Mouse (Mus musculus) liver, embryonic 13.5 days (tissue): ENCODE measurements around the gene Smc4. TPM values are rescaled to one million over a fixed set of nuclear protein-coding genes. Genes with fewer than 3 reads are reported as not detected.
A peak's percentile ranks its signal among the peaks of the same experiment; 100 is the strongest.

Source experiments
- ATAC-seq: fragments of 200-750 bp; cut with Nextera tagmentation; 2 replicates; pipeline ENCODE4 v1.8.0; 2017; ENCODE audit warnings: low read depth, mild to moderate bottlenecking, moderate number of reproducible peaks, moderate library complexity
- DNase-seq: peaks from one replicate; pipeline ENCODE4 v3.0.0; 2022
- H3K27ac ChIP-seq: fragments of 300-500 bp; sonication (generic); 2 replicates; pipeline ENCODE4 v1.5.1; 2015; ENCODE audit warnings: moderate library complexity, mild to moderate bottlenecking, inconsistent platforms
- H3K27me3 ChIP-seq: fragments of 300-500 bp; sonication (generic); 2 replicates; pipeline ENCODE4 v1.6.1; 2015; ENCODE audit warnings: mild to moderate bottlenecking, inconsistent platforms
- H3K36me3 ChIP-seq: fragments of 300-500 bp; sonication (generic); 2 replicates; pipeline ENCODE4 v1.6.1; 2015; ENCODE audit warnings: mild to moderate bottlenecking, inconsistent platforms
- H3K4me1 ChIP-seq: fragments of 300-500 bp; sonication (generic); replicated peaks from 2 replicates; pipeline ENCODE4 v1.6.1; 2015; ENCODE audit warnings: inconsistent platforms
- H3K4me2 ChIP-seq: fragments of 300-500 bp; sonication (generic); 2 replicates; pipeline ENCODE4 v1.6.1; 2015; ENCODE audit warnings: inconsistent platforms, mild to moderate bottlenecking, moderate library complexity
- H3K4me3 ChIP-seq: fragments of 300-500 bp; sonication (generic); replicated peaks from 2 replicates; pipeline ENCODE4 v1.5.1; 2015; ENCODE audit warnings: mild to moderate bottlenecking, inconsistent platforms
- H3K9ac ChIP-seq: fragments of 300-500 bp; sonication (generic); 2 replicates; pipeline ENCODE4 v1.6.1; 2015; ENCODE audit warnings: mild to moderate bottlenecking, inconsistent platforms
- H3K9me3 ChIP-seq: fragments of 300-500 bp; sonication (generic); replicated peaks from 2 replicates; pipeline ENCODE4 v1.6.1; 2016; ENCODE audit warnings: inconsistent platforms
- WGBS: fragments of 180-500 bp; shearing (Covaris S2); methylation state at CpG from one replicate; pipeline ENCODE4 v1.1.7; 2015; ENCODE audit not compliant: insufficient replicate concordance; 5-methylcytosine and 5-hydroxymethylcytosine counted together
- polyA plus RNA-seq: library from polyadenylated mRNA; unstranded; fragments of >200 nt; fragmentation: Nextera tagmentation; extraction: Ambion mirVana; gene quantifications from 2 replicates; pipeline ENCODE4 v1.2.1, GENCODE M21; 2015

Smc4 gene
- polyA plus RNA-seq, 1 experiment from 2014 or later, result 166 TPM

GRCm38 (mm10) chr3:69020285-69020684 lies 15.7 kb downstream of the Smc4 start:
- 91% methylated on average over 2 of the region's 2 CpGs for WGBS
- ATAC-seq, result 0 out of 2 replicates have a peak, but pooled peaks have one; percentile 56
- peak; percentile 31 for DNase-seq
- Histone ChIP-seq H3K9me3 (no peaks in the 10 kb centered on the region), H3K27me3 (no peaks in the 10 kb centered on the region), H3K4me3 (no peak overlapping the region), H3K4me1 (no peaks in the 10 kb centered on the region), H3K4me2 (no peak overlapping the region), H3K27ac (no peak overlapping the region), H3K36me3 (peaks cover 87% of the 10 kb centered on the region), H3K9ac (no peak overlapping the region)

DNA sequence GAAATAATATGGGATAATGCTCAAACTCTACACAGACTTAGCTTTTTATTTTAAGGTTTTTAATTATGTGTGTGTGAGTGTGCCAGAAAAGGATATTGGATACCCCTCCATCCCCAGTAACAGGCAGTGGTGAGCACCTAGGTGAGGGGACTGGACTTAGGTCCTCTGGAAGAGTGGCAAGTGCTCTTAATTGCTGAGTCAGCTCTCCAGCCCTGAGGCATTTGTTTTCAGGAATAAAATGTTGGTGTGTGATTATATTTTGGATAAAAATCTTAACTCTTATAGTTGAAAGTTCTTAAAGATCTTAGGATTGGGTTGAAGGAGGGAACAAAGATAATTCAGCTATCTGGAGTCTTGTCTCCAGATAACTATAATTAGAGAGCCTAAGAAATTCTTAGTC lies 16.2 kb downstream of the Smc4 start:
- H3K9me3 ChIP-seq, result no peaks in the 10 kb centered on the region
- no peaks in the 10 kb centered on the region for H3K27me3 ChIP-seq
- H3K4me2 ChIP-seq, result no peak overlapping the region
- H3K4me1 ChIP-seq, result no peaks in the 10 kb centered on the region
- peaks cover 88% of the 10 kb centered on the region for H3K36me3 ChIP-seq
- no peak overlapping the region for H3K4me3 ChIP-seq
- DNase-seq, result no peak
- no peak for ATAC-seq
- no peak overlapping the region for H3K27ac ChIP-seq
- no peak overlapping the region for H3K9ac ChIP-seq

GRCm38 (mm10) chr3:69026133-69026783 lies 21.7 kb downstream of the Smc4 start:
- H3K27me3 ChIP-seq, result no peaks in the 10 kb centered on the region
- ATAC-seq (0 out of 2 replicates have a peak, but pooled peaks have one; percentile 50), DNase-seq (no peak)
- H3K4me2 ChIP-seq, result no peak overlapping the region
- H3K4me1 ChIP-seq, result no peaks in the 10 kb centered on the region
- H3K36me3 ChIP-seq, result peaks cover 84% of the 10 kb centered on the region
- H3K4me3 ChIP-seq, result no peak overlapping the region
- no peak overlapping the region for H3K27ac ChIP-seq
- 72% methylated on average over 1 of the region's 1 CpGs for WGBS
- no peak overlapping the region for H3K9ac ChIP-seq
- no peaks in the 10 kb centered on the region for H3K9me3 ChIP-seq

- Histone ChIP-seq H3K9ac (peak overlapping the region; percentile 66), H3K36me3 (peaks cover 65% of the 10 kb centered on the region), H3K4me1 (peaks cover 31% of the 10 kb centered on the region), H3K4me3 (peak overlapping the region; percentile 60), H3K27me3 (no peaks in the 10 kb centered on the region), H3K27ac (peak overlapping the region; percentile 74), H3K4me2 (peak overlapping the region; percentile 71), H3K9me3 (no peaks in the 10 kb centered on the region)
- 81% methylated on average over 2 of the region's 2 CpGs for WGBS
- no peak for ATAC-seq
- no peak for DNase-seq
Measured at GRCm38 (mm10) chr3:69040105-69040504, 35.6 kb downstream of the Smc4 start.

DNA sequence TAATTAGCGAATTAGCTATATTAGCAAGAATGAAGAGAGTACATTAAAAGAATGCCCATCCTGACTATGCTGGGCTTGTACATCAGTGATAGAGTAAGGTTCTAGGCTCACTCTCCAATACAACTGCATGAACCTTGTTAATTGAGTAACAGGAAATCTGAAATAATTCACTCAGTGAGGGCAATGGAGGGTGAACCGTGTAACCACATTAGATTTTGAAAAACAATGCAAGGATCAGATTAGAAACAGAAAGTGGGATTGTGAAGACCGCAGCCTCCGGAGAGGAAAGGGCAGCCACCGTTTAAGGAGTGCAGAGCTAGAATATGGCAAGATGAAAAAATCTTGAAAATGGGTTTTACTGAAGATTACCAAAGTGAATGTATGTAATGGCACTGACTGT lies 36.8 kb downstream of the Smc4 start:
- Histone ChIP-seq H3K36me3 (peaks cover 55% of the 10 kb centered on the region), H3K9me3 (no peaks in the 10 kb centered on the region), H3K9ac (peak overlapping the region; percentile 66), H3K4me2 (peak overlapping the region; percentile 71), H3K4me3 (peak overlapping the region; percentile 60), H3K4me1 (peaks cover 39% of the 10 kb centered on the region), H3K27me3 (no peaks in the 10 kb centered on the region), H3K27ac (peak overlapping the region; percentile 48)
- WGBS, result 48% methylated on average over 5 of the region's 5 CpGs
- ATAC-seq (no peak), DNase-seq (no peak)

DNA sequence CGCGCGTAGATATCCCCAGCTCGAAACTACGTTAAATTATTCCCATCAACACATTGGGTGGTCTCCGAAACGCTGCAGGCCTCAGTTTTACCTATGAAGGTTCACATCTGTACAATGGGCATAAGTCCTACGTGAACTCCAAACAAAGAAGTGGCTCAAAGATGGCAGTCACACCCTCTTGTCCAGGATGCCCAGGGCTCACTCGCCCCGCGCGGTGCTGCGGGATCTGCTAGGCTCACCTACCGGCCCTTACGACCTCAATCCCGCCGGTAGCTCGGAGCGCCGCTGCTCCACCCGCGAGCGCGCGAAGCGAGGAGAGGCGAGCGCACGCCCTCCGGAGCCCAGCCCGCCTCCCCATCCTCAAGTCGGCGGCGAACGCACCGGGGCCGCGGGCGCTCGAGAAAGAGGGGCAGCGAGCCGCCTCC lies 39.6 kb downstream of the Smc4 start:
- Histone ChIP-seq H3K36me3 (peaks cover 33% of the 10 kb centered on the region), H3K4me3 (peak overlapping the region; percentile 93), H3K9me3 (no peaks in the 10 kb centered on the region), H3K4me1 (peaks cover 50% of the 10 kb centered on the region), H3K9ac (peak overlapping the region; percentile 98), H3K27me3 (no peaks in the 10 kb centered on the region), H3K27ac (peak overlapping the region; percentile 97), H3K4me2 (peak overlapping the region; percentile 77)
- under 1% methylated on average over 41 of the region's 42 CpGs for WGBS
- DNase-seq (no peak), ATAC-seq (peak; percentile 61)

- Histone ChIP-seq H3K27me3 (no peaks in the 10 kb centered on the region), H3K4me2 (peak within 1 kb of the TSS; percentile 77), H3K9me3 (no peaks in the 10 kb centered on the region), H3K27ac (peak within 1 kb of the TSS; percentile 97), H3K9ac (peak within 1 kb of the TSS; percentile 98), H3K4me1 (peaks cover 48% of the 10 kb centered on the region), H3K4me3 (peak within 1 kb of the TSS; percentile 93), H3K36me3 (peaks cover 27% of the 10 kb centered on the region)
- DNase-seq (peak; percentile 91), ATAC-seq (peak; percentile 91)
- WGBS, result under 1% methylated on average over 79 of the region's 80 CpGs
Measured at GRCm38 (mm10) chr3:69044645-69045399, 40.3 kb downstream of the Smc4 start, which contains the start of gene Trim59. TSS of gene Trim59 (minus strand) at chr3:69044755.

GRCm38 (mm10) chr3:69045400-69045703 lies 40.8 kb downstream of the Smc4 start:
- ATAC-seq (peak; percentile 2; the same call in 1 of the 2 replicates), DNase-seq (no peak)
- peak overlapping the region; percentile 98 for H3K9ac ChIP-seq
- no peaks in the 10 kb centered on the region for H3K27me3 ChIP-seq
- H3K4me2 ChIP-seq, result peak overlapping the region; percentile 77
- H3K36me3 ChIP-seq, result peaks cover 23% of the 10 kb centered on the region
- peaks cover 48% of the 10 kb centered on the region for H3K4me1 ChIP-seq
- peak overlapping the region; percentile 93 for H3K4me3 ChIP-seq
- WGBS, result 5% methylated on average over 9 of the region's 9 CpGs
- no peaks in the 10 kb centered on the region for H3K9me3 ChIP-seq
- peak overlapping the region; percentile 97 for H3K27ac ChIP-seq

- H3K4me2 ChIP-seq, result peak overlapping the region; percentile 77
- peak overlapping the region; percentile 98 for H3K9ac ChIP-seq
- ATAC-seq (no peak), DNase-seq (peak; percentile 18)
- H3K9me3 ChIP-seq, result no peaks in the 10 kb centered on the region
- peaks cover 19% of the 10 kb centered on the region for H3K36me3 ChIP-seq
- 24% methylated on average over 13 of the region's 13 CpGs for WGBS
- peak overlapping the region; percentile 97 for H3K27ac ChIP-seq
- no peaks in the 10 kb centered on the region for H3K27me3 ChIP-seq
- H3K4me1 ChIP-seq, result peaks cover 44% of the 10 kb centered on the region
- H3K4me3 ChIP-seq, result peak overlapping the region; percentile 93
Measured at GRCm38 (mm10) chr3:69045750-69046149, 41.2 kb downstream of the Smc4 start.

- no peak for ATAC-seq
- WGBS, result 16% methylated on average over 4 of the region's 4 CpGs
- peak; percentile 23 for DNase-seq
- Histone ChIP-seq H3K4me1 (peaks cover 40% of the 10 kb centered on the region), H3K4me2 (peak overlapping the region; percentile 77), H3K27ac (peak overlapping the region; percentile 97), H3K4me3 (peak overlapping the region; percentile 93; the same call in 1 of the 2 replicates), H3K9ac (peak overlapping the region; percentile 98), H3K9me3 (no peaks in the 10 kb centered on the region), H3K27me3 (no peaks in the 10 kb centered on the region), H3K36me3 (peaks cover 11% of the 10 kb centered on the region)
Measured at GRCm38 (mm10) chr3:69046509-69046908, 42.0 kb downstream of the Smc4 start.

DNA sequence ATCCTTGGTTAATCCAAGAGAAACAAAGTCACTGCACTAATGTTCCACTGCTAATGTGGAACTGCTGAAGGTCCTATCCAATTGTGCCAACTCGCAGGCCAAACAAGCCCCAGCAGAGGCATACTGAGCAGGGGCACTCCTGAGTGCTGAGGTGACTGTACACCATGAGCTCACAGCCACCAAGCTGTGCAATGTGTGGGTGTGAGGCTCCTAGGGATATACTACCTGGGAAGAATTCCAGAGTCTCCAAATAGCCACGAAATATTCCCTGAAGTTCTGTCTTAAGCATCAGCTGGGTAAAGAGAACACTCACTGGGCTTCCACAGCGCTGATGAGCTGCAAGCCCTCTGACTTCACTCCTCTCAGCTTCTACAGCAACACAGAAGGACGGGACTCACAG lies 43.1 kb downstream of the Smc4 start:
- Histone ChIP-seq H3K4me3 (no peak overlapping the region), H3K27ac (peak overlapping the region; percentile 55), H3K4me2 (no peak overlapping the region), H3K9ac (peak overlapping the region; percentile 43; the same call in 1 of the 2 replicates), H3K36me3 (peaks cover 5% of the 10 kb centered on the region), H3K27me3 (no peaks in the 10 kb centered on the region), H3K4me1 (peaks cover 42% of the 10 kb centered on the region), H3K9me3 (no peaks in the 10 kb centered on the region)
- 73% methylated on average over 4 of the region's 4 CpGs for WGBS
- DNase-seq, result no peak
- ATAC-seq, result no peak
